Mouse (Mus musculus): ENCODE results near the gene Il5. TPM values are rescaled to one million over a fixed set of nuclear protein-coding genes. Genes with fewer than 3 reads are reported as not detected.

Gene Il5
- polyA plus RNA-seq, 1 experiment = not detected

DNA sequence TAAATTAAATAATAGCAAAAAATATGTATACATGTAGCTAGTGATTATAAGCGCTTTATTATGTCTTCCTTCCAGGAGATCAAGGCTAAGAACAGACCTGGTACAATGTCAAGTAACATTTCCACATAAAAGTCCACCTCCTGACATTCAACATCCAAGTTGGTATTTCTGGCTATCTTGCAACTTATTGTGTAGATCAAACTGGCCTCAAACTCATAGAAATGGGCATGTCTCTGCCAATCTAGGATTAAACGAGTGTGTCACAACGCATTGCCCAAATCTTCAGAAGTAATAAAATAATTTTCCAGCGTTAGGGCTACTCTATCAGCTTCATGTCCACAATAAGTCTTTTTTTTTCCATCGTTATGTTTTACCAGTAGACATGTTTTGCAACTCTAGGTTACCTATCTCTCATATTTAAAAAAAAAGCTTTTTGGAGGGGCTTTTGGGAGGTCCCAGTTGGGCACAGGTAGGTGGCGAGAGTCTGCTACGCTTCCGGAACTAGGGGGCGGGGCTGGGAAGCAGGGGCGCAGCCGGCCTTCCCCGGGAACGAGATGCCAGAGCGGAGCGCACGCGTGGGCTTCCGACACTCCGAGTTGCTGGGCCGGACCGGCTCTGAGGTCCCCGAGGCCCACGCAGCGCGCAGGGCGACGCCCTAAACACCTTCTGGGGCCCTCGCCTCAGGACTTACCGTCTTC lies 14.2 kb upstream of the Il5 start:
- no peak for TF ChIP-seq POLR2A (IDR thresholded peaks at IDR 0.05; ENCODE audit: insufficient read depth, low read depth, low read length)
- 6% methylated on average over 29 of the region's 29 CpGs for WGBS
- Histone ChIP-seq H3K4me1 (ENCODE audit: control insufficient read depth, insufficient read depth, low read length) (no peaks in the 10 kb centered on the region), H3K4me3 (ENCODE audit: insufficient read depth, low read depth, low read length) (peak overlapping the region; percentile 83), H3K27ac (ENCODE audit: insufficient read depth, low read depth, low read length) (no peak overlapping the region)

DNA sequence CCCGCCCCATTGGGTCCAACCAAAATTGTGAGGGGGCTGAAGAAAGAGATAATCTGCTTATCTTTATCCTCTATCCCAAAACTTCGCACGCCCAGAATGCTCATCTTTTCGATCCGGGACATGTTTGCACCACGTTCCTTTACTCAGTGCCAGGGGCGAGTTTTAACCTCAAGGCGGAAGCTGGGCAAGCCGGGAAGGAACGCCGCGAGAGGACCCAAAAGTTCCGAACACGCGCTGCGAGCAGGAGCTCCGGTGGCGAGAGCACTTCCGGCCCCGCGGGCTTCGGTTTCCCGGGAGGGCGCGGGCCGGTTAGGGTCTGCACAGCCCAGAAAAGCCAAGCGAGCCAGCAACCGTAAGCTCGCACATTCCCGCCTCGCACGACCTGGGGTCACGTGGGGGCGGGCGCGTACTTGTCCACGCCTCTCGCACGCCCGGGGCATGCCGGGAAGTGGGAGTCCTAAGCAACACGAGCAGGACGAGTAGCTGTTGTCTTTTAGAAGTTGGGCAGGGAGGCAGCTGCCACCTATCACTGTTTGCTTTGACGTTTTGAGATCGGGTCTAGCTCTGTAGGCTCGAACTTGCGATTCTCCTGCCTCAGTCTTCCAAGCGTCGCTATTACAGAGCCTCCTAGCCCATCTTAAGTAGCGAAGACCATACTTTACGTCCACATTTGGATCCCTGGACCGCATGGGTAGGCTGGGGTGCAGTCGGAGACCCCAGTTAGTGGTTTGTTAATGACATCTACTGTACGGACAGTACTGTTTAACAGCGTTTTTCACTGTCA lies 13.5 kb upstream of the Il5 start, which contains the start of gene Rad50:
Gene Rad50 (minus strand): TSS at position 386 of the 784 bp plus-strand sequence.
- no peak within 1 kb of the TSS for H3K27ac ChIP-seq (ENCODE audit: insufficient read depth, low read depth, low read length)
- no peak for TF ChIP-seq CTCF (IDR thresholded peaks at IDR 0.05; ENCODE audit: insufficient read depth, low read depth, low read length)
- TF ChIP-seq POLR2A (IDR thresholded peaks at IDR 0.05; ENCODE audit: insufficient read depth, low read depth, low read length) = peak; percentile 71
- peak within 1 kb of the TSS; percentile 83 for H3K4me3 ChIP-seq (ENCODE audit: insufficient read depth, low read depth, low read length)
- WGBS = 3% methylated on average over 55 of the region's 55 CpGs
- H3K4me1 ChIP-seq (ENCODE audit: control insufficient read depth, insufficient read depth, low read length) = no peaks in the 10 kb centered on the region

DNA sequence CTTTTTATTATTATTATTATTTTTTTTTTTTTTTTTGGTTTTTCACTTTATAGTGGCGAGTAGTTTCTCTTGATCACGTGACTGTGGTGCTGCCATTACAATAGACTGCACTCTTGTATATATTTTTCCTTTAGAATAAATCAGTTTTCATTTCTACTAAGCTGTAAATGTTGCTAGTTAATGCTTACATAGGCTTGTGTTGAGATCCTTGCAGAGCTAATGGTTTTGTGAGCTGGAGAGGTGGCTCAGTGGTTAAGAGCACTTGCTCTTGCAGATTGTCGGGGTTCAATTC lies 12.9 kb upstream of the Il5 start:
- TF ChIP-seq POLR2A (IDR thresholded peaks at IDR 0.05; ENCODE audit: insufficient read depth, low read depth, low read length) (no peak), CTCF (IDR thresholded peaks at IDR 0.05; ENCODE audit: insufficient read depth, low read depth, low read length) (no peak)
- Histone ChIP-seq H3K4me1 (ENCODE audit: control insufficient read depth, insufficient read depth, low read length) (no peaks in the 10 kb centered on the region), H3K27ac (ENCODE audit: insufficient read depth, low read depth, low read length) (no peak overlapping the region), H3K4me3 (ENCODE audit: insufficient read depth, low read depth, low read length) (no peak overlapping the region)
- 57% methylated on average over 3 of the region's 3 CpGs for WGBS

- H3K4me1 ChIP-seq (ENCODE audit: control insufficient read depth, insufficient read depth, low read length) = no peaks in the 10 kb centered on the region
- H3K27ac ChIP-seq (ENCODE audit: insufficient read depth, low read depth, low read length) = no peak overlapping the region
- no peak for TF ChIP-seq CTCF (IDR thresholded peaks at IDR 0.05; ENCODE audit: insufficient read depth, low read depth, low read length)
- 89% methylated on average over 1 of the region's 1 CpGs for WGBS
- no peak overlapping the region for H3K4me3 ChIP-seq (ENCODE audit: insufficient read depth, low read depth, low read length)
Measured at GRCm38 (mm10) chr11:53719701-53720100, 893 bp upstream of the Il5 start.

GRCm38 (mm10) chr11:53731457-53731856 lies 10.9 kb downstream of the Il5 start:
- 96% methylated on average over 7 of the region's 7 CpGs for WGBS
- Histone ChIP-seq H3K27ac (ENCODE audit: insufficient read depth, low read depth, low read length) (no peak overlapping the region), H3K4me1 (ENCODE audit: control insufficient read depth, insufficient read depth, low read length) (0 out of 2 replicates have a peak, but pooled peaks cover 3% of the 10 kb centered on the region), H3K4me3 (ENCODE audit: insufficient read depth, low read depth, low read length) (no peak overlapping the region)
- TF ChIP-seq POLR2A (IDR thresholded peaks at IDR 0.05; ENCODE audit: insufficient read depth, low read depth, low read length) = no peak
- no peak for TF ChIP-seq CTCF (IDR thresholded peaks at IDR 0.05; ENCODE audit: insufficient read depth, low read depth, low read length)

- 92% methylated on average over 8 of the region's 8 CpGs for WGBS
- no peak for TF ChIP-seq POLR2A (IDR thresholded peaks at IDR 0.05; ENCODE audit: insufficient read depth, low read depth, low read length)
- TF ChIP-seq CTCF (IDR thresholded peaks at IDR 0.05; ENCODE audit: insufficient read depth, low read depth, low read length) = no peak
Measured at GRCm38 (mm10) chr11:53732244-53732643, 11.7 kb downstream of the Il5 start.

GRCm38 (mm10) chr11:53733824-53734223 lies 13.2 kb downstream of the Il5 start:
- no peak overlapping the region for H3K27ac ChIP-seq (ENCODE audit: insufficient read depth, low read depth, low read length)
- no peak for TF ChIP-seq POLR2A (IDR thresholded peaks at IDR 0.05; ENCODE audit: insufficient read depth, low read depth, low read length)
- H3K4me1 ChIP-seq (ENCODE audit: control insufficient read depth, insufficient read depth, low read length) = 0 out of 2 replicates have a peak, but pooled peaks cover 3% of the 10 kb centered on the region
- WGBS = 90% methylated on average over 7 of the region's 7 CpGs
- no peak overlapping the region for H3K4me3 ChIP-seq (ENCODE audit: insufficient read depth, low read depth, low read length)

More at GRCm38 (mm10) chr11:53732244-53732643, 11.7 kb downstream of the Il5 start:
- Histone ChIP-seq H3K4me1 (ENCODE audit: control insufficient read depth, insufficient read depth, low read length) (0 out of 2 replicates have a peak, but pooled peaks cover 3% of the 10 kb centered on the region), H3K4me3 (ENCODE audit: insufficient read depth, low read depth, low read length) (no peak overlapping the region), H3K27ac (ENCODE audit: insufficient read depth, low read depth, low read length) (no peak overlapping the region)

- WGBS = 98% methylated on average over 2 of the region's 2 CpGs
- no peak for TF ChIP-seq CTCF (IDR thresholded peaks at IDR 0.05; ENCODE audit: insufficient read depth, low read depth, low read length)
- TF ChIP-seq POLR2A (IDR thresholded peaks at IDR 0.05; ENCODE audit: insufficient read depth, low read depth, low read length) = no peak
- no peak overlapping the region for H3K4me3 ChIP-seq (ENCODE audit: insufficient read depth, low read depth, low read length)
- 0 out of 2 replicates have a peak, but pooled peaks cover 3% of the 10 kb centered on the region for H3K4me1 ChIP-seq (ENCODE audit: control insufficient read depth, insufficient read depth, low read length)
- H3K27ac ChIP-seq (ENCODE audit: insufficient read depth, low read depth, low read length) = no peak overlapping the region
Measured at GRCm38 (mm10) chr11:53734431-53734830, 13.8 kb downstream of the Il5 start.

GRCm38 (mm10) chr11:53734970-53735681 lies 14.5 kb downstream of the Il5 start:
- Histone ChIP-seq H3K27ac (ENCODE audit: insufficient read depth, low read depth, low read length) (no peak overlapping the region), H3K4me1 (ENCODE audit: control insufficient read depth, insufficient read depth, low read length) (0 out of 2 replicates have a peak, but pooled peaks cover 3% of the 10 kb centered on the region), H3K4me3 (ENCODE audit: insufficient read depth, low read depth, low read length) (no peak overlapping the region)
- TF ChIP-seq POLR2A (IDR thresholded peaks at IDR 0.05; ENCODE audit: insufficient read depth, low read depth, low read length) (no peak), CTCF (IDR thresholded peaks at IDR 0.05; ENCODE audit: insufficient read depth, low read depth, low read length) (no peak)
- WGBS = 69% methylated on average over 18 of the region's 18 CpGs
